Mouse (Mus musculus) limb, embryonic 10.5 days (tissue): Measurements from ENCODE around the gene Ints13. TPM values are rescaled to one million over a fixed set of nuclear protein-coding genes. Genes with fewer than 3 reads are reported as not detected.
"Not testable (repeated sequence)": the region's sequence is repeated elsewhere in the genome, so short reads cannot be mapped to it uniquely, and the experiment has no call there.

Experiments
- DNase-seq: peaks from one replicate; pipeline ENCODE4 v3.0.0-alpha.2; 2017; ENCODE audit warnings: low spot score
- H3K27ac ChIP-seq: fragments of 300-500 bp; sonication (generic); 2 replicates; pipeline ENCODE4 v1.5.1; 2016; ENCODE audit warnings: mild to moderate bottlenecking
- H3K27me3 ChIP-seq: fragments of 300-500 bp; sonication (generic); 2 replicates; pipeline ENCODE4 v1.6.1; 2016; ENCODE audit warnings: low read depth, mild to moderate bottlenecking; ENCODE audit not compliant: poor library complexity, severe bottlenecking
- H3K36me3 ChIP-seq: fragments of 300-500 bp; sonication (generic); 2 replicates; pipeline ENCODE4 v1.6.1; 2016; ENCODE audit warnings: mild to moderate bottlenecking, moderate library complexity
- H3K4me1 ChIP-seq: fragments of 300-500 bp; sonication (generic); 2 replicates; pipeline ENCODE4 v1.6.1; 2016
- H3K4me3 ChIP-seq: fragments of 300-500 bp; sonication (generic); 2 replicates; pipeline ENCODE4 v1.5.1; 2016; ENCODE audit warnings: mild to moderate bottlenecking, moderate library complexity
- H3K9me3 ChIP-seq: fragments of 300-500 bp; sonication (generic); replicated peaks from 2 replicates; pipeline ENCODE4 v1.6.1; 2016; ENCODE audit warnings: mild to moderate bottlenecking
- WGBS: fragments of 180-500 bp; shearing (Covaris S2); methylation state at CpG from one replicate; pipeline ENCODE4 v1.1.7; 2016; 5-methylcytosine and 5-hydroxymethylcytosine counted together
- polyA plus RNA-seq: library from polyadenylated mRNA; unstranded; fragments of >200 nt; fragmentation: Nextera tagmentation; extraction: Ambion mirVana; gene quantifications from 2 replicates; pipeline ENCODE4 v1.2.1, GENCODE M21; 2016

The Ints13 gene
- polyA plus RNA-seq, 1 experiment from 2014 or later = 101 TPM

DNA sequence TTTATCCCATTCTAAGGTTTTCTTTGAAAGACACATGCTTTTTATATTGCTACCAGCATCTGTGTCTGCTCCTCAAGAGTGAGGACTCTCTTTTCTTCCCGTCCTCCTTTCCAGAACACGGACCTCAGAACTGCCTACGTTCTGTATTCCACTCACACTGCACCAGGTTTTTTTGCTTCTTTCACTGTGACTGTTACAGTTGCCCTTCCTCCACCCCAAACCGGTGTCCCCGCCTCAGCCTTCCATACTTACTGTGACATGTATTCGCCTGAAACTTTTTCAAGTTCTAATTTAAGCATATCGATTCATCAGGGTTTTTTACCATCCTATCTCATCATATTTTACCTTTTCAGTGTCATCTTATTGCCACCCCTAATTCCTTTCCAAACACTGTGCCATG lies 951 bp upstream of the Ints13 start:
- Histone ChIP-seq H3K9me3 (no peaks in the 10 kb centered on the region), H3K4me1 (peaks cover 38% of the 10 kb centered on the region), H3K27ac (peak overlapping the region; percentile 98), H3K36me3 (0 out of 2 replicates have a peak, but pooled peaks cover 4% of the 10 kb centered on the region), H3K4me3 (peak overlapping the region; percentile 96), H3K27me3 (no peaks in the 10 kb centered on the region)
- WGBS = 18% methylated on average over 7 of the region's 7 CpGs
- peak; percentile 32 for DNase-seq

DNA sequence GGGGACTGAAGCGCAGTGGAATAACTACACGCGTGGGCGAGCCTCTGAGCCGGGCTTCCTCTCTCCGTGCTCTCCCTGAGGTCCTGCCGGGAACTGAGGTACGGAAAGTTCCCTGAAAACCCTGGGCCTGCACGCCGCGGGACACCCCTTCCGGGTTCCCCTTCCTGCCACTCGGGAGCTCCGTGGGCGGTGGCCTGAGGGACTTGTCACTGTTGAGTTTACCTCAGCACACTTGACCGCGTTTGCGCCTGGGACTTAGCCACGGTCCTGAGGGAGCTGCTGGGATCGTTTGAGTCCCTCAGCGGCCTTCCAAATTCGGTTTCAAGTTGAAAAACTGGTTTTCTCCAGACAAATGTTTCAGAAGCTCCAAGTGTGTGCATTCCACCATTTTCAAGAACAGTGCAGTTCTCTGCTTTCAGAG lies 486 bp upstream of the Ints13 start:
- DNase-seq = peak; percentile 71
- H3K27me3 ChIP-seq = no peaks in the 10 kb centered on the region
- WGBS = under 1% methylated on average over 22 of the region's 22 CpGs
- peaks cover 38% of the 10 kb centered on the region for H3K4me1 ChIP-seq
- H3K9me3 ChIP-seq = no peaks in the 10 kb centered on the region
- peak overlapping the region; percentile 96 for H3K4me3 ChIP-seq
- 0 out of 2 replicates have a peak, but pooled peaks cover 4% of the 10 kb centered on the region for H3K36me3 ChIP-seq
- H3K27ac ChIP-seq = peak overlapping the region; percentile 98

DNA sequence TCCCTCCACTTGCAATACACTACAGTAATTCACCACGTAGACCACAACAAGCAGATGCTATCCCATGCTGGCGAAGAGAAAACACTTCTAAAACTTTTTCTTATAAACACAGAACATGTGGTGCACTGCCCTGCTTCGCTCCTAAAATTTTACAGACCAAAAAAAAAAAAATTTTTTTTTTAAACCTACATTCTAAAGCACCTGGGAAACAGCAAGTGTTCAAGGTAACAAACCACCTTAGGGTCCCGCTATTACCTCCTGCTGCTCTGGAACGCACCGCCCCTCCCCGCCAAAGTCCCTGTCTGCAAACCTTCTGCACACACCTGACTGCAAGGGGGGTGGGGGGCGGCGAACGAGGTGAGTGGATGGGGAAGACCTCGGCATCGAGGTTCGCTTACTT lies 732 bp downstream of the Ints13 start, which contains the start of gene Fgfr1op2:
TSS of gene Fgfr1op2 (plus strand) at position 301 of the 400 bp plus-strand sequence.
- H3K27me3 ChIP-seq = no peaks in the 10 kb centered on the region
- DNase-seq = no peak
- peaks cover 40% of the 10 kb centered on the region for H3K4me1 ChIP-seq
- no peaks in the 10 kb centered on the region for H3K9me3 ChIP-seq
- H3K36me3 ChIP-seq = 0 out of 2 replicates have a peak, but pooled peaks cover 4% of the 10 kb centered on the region
- peak within 1 kb of the TSS; percentile 96 for H3K4me3 ChIP-seq
- peak within 1 kb of the TSS; percentile 98 for H3K27ac ChIP-seq
- 1% methylated on average over 13 of the region's 13 CpGs for WGBS

DNA sequence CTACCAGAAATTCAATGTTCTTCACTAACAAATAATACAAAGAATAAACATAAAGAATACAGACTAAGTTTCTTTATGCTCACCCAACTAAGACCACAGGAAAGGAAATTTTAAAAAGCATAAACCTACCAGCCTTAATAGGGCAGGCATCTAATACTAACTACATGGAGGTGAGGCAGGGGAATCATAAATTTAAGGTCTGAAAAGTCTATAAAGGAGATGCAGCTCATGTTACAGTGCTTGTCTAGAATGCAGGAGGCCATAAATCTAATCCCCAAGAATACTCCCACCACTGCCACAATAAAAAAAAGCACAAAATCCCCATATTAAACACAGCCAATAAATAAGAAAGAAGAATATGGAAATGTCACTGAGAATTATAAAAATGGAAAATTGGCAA lies 5.6 kb downstream of the Ints13 start:
- Histone ChIP-seq H3K27me3 (no peaks in the 10 kb centered on the region), H3K36me3 (peaks cover 28% of the 10 kb centered on the region), H3K27ac (no peak overlapping the region), H3K4me3 (no peak overlapping the region), H3K4me1 (peaks cover 26% of the 10 kb centered on the region), H3K9me3 (no peaks in the 10 kb centered on the region)
- no peak for DNase-seq

DNA sequence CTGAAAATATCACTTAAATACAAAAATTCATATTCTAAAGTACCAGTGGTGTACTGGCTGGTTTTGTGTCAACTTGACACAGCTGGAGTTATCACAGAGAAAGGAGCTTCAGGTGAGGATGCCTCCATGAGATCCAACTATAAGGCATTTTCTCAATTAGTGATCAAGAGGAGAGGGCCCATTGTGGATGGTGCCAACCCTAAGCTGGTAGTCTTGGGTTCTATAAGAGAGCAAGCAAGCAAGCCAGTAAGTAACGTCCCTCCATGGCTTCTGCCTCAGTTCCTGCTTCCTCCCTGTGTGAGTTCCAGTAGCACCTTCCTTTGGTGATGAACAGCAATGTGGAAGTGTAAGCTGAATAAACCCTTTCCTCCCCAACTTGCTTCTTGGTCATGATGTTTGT lies 15.2 kb downstream of the Ints13 start:
- 82% methylated on average over 1 of the region's 1 CpGs for WGBS
- H3K36me3 ChIP-seq = peaks cover 89% of the 10 kb centered on the region
- not testable (repeated sequence) for H3K27me3 ChIP-seq, DNase-seq, H3K27ac ChIP-seq, H3K9me3 ChIP-seq, H3K4me3 ChIP-seq, H3K4me1 ChIP-seq

DNA sequence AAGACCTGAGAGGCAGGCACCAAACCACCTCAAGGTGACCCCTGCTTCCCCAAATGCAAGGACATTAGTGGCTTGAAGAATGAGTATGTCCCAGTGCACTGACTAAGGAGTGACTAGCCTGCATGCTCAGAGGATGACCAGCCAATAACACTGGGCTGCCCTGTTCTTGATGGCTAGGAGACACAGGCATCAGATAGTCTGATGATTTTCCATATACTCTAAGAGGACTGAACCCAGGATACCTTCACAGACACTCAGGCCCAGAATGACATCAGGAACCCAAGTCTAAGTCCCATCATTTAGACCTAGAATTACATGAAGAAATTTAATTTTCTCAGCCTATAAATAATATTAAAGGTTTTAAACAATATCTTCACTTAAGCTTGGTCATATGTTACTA lies 26.3 kb downstream of the Ints13 start:
- peaks cover 98% of the 10 kb centered on the region for H3K36me3 ChIP-seq
- H3K27me3 ChIP-seq = no peaks in the 10 kb centered on the region
- H3K4me3 ChIP-seq = no peak overlapping the region
- H3K4me1 ChIP-seq = no peaks in the 10 kb centered on the region
- no peak overlapping the region for H3K27ac ChIP-seq
- H3K9me3 ChIP-seq = no peaks in the 10 kb centered on the region
- DNase-seq = no peak

DNA sequence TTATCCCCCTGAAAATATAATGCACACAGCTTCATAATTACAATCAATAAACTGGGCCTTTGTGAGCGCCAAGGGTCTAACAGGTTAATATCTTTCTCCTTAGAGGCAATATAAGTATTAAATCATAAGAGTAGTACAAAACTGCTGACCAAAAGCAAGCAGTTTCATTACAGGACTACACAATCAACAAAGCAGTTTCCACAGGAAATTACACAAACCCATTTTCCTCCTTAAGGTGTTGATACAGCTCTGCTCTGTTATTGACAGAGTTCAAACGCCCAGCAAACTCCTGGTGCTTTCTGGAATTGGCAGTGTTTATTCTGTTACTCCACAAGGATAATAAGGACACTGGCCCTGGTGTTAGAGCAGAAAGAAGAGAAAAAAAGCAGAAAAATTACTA lies 27.2 kb downstream of the Ints13 start:
- Histone ChIP-seq H3K27me3 (no peaks in the 10 kb centered on the region), H3K9me3 (no peaks in the 10 kb centered on the region), H3K36me3 (peaks cover 98% of the 10 kb centered on the region), H3K27ac (no peak overlapping the region), H3K4me3 (no peak overlapping the region), H3K4me1 (no peaks in the 10 kb centered on the region)
- no peak for DNase-seq
- WGBS = 86% methylated on average over 2 of the region's 2 CpGs

DNA sequence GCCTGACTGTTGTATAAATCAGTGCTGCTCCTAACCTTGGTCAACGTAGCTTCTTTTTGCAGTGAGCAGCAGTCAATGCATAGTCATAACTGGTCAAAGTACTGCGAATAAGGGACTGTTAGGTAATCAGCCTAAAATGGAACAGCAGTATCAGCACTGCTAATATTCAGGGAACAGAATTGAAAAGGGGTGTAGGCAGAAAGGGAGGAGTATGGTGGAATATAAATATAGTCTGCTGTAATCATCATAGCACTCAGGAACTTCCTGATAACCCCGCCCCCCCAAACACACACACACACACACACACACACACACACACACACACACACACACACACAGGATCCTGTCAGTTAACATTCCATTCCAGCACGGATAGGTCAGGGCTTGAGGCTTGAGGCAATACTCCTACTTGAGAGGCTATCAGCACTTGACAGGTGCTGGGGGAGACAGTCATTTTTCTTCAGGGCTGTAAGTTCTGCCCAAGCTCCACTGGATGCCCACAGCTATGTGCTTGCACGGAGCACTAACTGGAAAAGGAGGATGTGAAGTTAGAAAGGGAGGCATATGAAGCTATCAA lies 32.3 kb downstream of the Ints13 start:
- H3K9me3 ChIP-seq = no peaks in the 10 kb centered on the region
- no peak for DNase-seq
- peaks cover 51% of the 10 kb centered on the region for H3K36me3 ChIP-seq
- H3K4me3 ChIP-seq = no peak overlapping the region
- WGBS = 86% methylated on average over 5 of the region's 5 CpGs
- H3K27ac ChIP-seq = no peak overlapping the region
- no peaks in the 10 kb centered on the region for H3K27me3 ChIP-seq
- no peaks in the 10 kb centered on the region for H3K4me1 ChIP-seq

DNA sequence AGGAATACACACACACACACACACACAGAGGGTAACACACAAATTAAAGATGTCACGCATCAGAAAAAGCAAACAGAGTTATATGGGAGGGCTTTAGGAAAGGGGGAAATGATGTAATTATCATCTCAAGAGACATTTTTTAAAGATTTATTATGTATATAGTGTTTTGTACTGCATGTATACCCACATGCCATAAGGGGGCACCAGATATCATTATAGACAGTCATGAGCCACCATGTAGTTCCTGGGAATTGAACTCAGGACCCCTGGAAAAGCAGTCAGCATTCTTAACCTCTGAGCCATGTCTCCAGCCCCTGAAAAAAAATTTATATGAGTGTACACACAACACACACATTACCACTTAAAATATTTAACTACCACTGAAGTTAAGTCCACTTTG lies 33.0 kb downstream of the Ints13 start:
- Histone ChIP-seq H3K27me3 (no peaks in the 10 kb centered on the region), H3K4me1 (no peaks in the 10 kb centered on the region), H3K9me3 (no peaks in the 10 kb centered on the region), H3K36me3 (peaks cover 44% of the 10 kb centered on the region), H3K27ac (no peak overlapping the region), H3K4me3 (no peak overlapping the region)
- no peak for DNase-seq
- 93% methylated on average over 1 of the region's 1 CpGs for WGBS

DNA sequence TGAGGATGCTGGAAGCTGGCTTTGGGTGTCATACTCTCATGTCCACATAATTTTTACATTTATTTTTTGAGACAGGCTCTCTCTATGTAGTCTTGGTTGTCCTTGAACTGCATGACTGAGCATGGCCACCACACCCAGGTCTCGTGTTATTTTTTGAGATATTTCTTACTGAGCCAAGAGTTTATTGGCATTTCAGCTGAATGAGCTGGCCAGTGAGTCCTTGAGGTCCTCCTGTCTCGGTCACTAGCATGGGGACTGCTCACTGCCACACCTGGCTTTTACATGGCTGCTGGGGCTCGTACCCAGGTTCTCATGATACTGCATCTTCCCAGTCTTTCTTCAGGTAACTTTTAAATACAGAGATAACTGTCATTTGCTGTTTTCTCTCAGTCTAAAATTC lies 37.2 kb downstream of the Ints13 start:
- Histone ChIP-seq H3K4me3 (no peak overlapping the region), H3K9me3 (no peaks in the 10 kb centered on the region), H3K27ac (no peak overlapping the region), H3K4me1 (0 out of 2 replicates have a peak, but pooled peaks cover 4% of the 10 kb centered on the region), H3K36me3 (peaks cover 3% of the 10 kb centered on the region; the same call in 1 of the 2 replicates), H3K27me3 (no peaks in the 10 kb centered on the region)
- 91% methylated on average over 3 of the region's 3 CpGs for WGBS
- DNase-seq = no peak

DNA sequence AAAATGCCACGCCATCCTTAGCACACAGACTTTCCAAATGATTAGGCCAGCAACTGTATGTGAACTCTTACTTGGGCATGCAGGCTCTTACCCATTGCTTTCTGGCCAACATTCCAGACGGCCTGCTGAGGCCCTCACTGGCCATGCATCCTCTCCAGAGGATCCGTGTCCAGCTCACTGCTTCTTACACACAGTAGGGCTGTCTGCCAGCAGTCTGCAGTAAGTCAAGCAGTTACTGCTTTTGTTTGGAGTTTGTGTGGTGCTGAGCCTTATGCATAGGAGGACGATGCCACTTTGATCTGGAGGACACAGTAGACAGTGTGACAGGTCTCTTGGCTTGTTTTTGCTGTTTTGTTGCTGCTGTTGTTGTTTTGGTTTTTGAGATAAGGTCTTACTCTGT lies 39.0 kb downstream of the Ints13 start:
- Histone ChIP-seq H3K4me3 (no peak overlapping the region), H3K27me3 (no peaks in the 10 kb centered on the region), H3K9me3 (no peaks in the 10 kb centered on the region), H3K4me1 (0 out of 2 replicates have a peak, but pooled peaks cover 4% of the 10 kb centered on the region), H3K27ac (no peak overlapping the region), H3K36me3 (no peaks in the 10 kb centered on the region)
- WGBS = 64% methylated on average over 4 of the region's 4 CpGs
- DNase-seq = no peak

DNA sequence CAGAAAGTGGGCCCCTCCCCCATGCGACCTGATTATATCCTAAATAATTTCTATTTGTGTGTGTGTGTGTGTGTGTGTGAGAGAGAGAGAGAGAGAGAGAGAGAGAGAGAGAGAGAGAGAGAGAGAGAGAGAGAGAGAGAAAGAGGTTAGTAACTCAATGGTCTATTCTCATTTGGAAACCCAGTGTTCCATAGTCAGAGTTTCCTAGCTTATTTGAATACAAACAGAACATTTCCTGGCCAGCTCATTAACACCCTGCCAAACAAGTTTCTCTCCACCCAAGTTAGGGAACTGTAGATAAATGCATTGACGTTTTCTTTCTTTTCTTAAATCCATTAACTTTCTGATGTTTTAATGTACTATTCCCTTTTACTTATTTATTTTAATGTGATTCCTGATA lies 39.6 kb downstream of the Ints13 start:
- WGBS = 55% methylated on average over 2 of the region's 2 CpGs
- Histone ChIP-seq H3K4me1 (0 out of 2 replicates have a peak, but pooled peaks cover 4% of the 10 kb centered on the region), H3K27me3 (no peaks in the 10 kb centered on the region), H3K36me3 (no peaks in the 10 kb centered on the region), H3K4me3 (no peak overlapping the region), H3K27ac (no peak overlapping the region), H3K9me3 (no peaks in the 10 kb centered on the region)
- no peak for DNase-seq

DNA sequence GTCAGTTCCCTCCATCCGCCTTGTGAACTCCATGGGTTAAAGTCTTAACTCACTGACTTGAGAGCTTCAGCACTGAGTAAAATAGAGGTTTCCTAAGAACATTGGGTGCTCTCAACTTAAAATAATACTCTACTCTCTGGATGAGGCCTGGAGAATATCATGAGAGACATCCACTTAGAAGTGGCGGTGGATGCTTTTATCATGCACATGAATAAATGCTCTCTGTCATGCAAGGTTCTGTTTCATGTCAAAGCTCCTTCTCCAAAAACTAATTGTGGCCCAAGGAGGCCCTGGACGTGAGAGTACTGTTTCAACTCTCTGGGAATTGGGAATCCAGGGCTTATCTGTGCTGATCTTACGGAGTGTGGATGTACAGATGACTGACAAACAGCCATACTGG lies 40.5 kb downstream of the Ints13 start:
- Histone ChIP-seq H3K9me3 (no peaks in the 10 kb centered on the region), H3K27ac (no peak overlapping the region), H3K4me3 (no peak overlapping the region), H3K27me3 (no peaks in the 10 kb centered on the region), H3K36me3 (no peaks in the 10 kb centered on the region), H3K4me1 (0 out of 2 replicates have a peak, but pooled peaks cover 4% of the 10 kb centered on the region)
- no peak for DNase-seq
- 65% methylated on average over 4 of the region's 4 CpGs for WGBS

DNA sequence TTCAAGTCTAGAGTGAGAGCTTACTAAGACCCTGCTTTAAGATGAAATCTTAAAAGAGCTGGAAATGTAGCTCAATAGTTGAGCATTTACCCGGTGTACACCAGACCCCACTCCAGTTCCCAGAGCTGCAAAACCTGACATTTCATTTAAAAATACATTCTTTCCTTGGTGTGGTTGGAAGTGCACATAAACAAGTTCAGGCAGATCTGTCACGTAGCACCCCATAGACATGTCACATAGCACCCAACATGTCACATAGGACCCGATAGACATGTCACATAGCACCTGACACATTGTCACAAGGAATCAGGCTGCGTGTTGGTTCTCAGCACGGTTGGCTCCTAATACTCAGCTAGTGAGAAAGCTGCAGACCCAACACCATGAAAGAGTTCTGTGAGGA lies 42.1 kb downstream of the Ints13 start:
- Histone ChIP-seq H3K27ac (no peak overlapping the region), H3K36me3 (no peaks in the 10 kb centered on the region), H3K4me3 (no peak overlapping the region), H3K4me1 (peaks cover 11% of the 10 kb centered on the region), H3K9me3 (no peaks in the 10 kb centered on the region), H3K27me3 (no peaks in the 10 kb centered on the region)
- WGBS = 93% methylated on average over 5 of the region's 5 CpGs
- no peak for DNase-seq
